Mouse (Mus musculus) kidney, adult 2 months (tissue): ENCODE measurements at regions not wholly inside any gene's neighbourhood (a gene's known extent, or its start where the extent isn't known, plus 50 kb on each side); places are given as distances from the start of the nearest gene placed in this dataset.
A peak's percentile ranks its signal among the peaks of the same experiment; 100 is the strongest.

ENCODE experiments used
- DNase-seq: peaks from one replicate; pipeline ENCODE4 v3.0.0; 2021
- H3K27ac ChIP-seq: fragments of 200-500 bp; 2 replicates; pipeline ENCODE4 v1.5.1; 2012; ENCODE audit warnings: low read depth, low read length, control low read depth, inconsistent platforms; ENCODE audit not compliant: insufficient read depth
- H3K27me3 ChIP-seq: fragments of 200-500 bp; replicated peaks from 2 replicates; pipeline ENCODE4 v1.6.1; 2012; ENCODE audit warnings: mild to moderate bottlenecking, moderate library complexity, low read length, inconsistent platforms; ENCODE audit not compliant: control insufficient read depth, insufficient read depth
- H3K36me3 ChIP-seq: fragments of 200-500 bp; 2 replicates; pipeline ENCODE4 v1.6.1; 2012; ENCODE audit warnings: mild to moderate bottlenecking, moderate library complexity, low read length, inconsistent platforms; ENCODE audit not compliant: control insufficient read depth, insufficient read depth
- H3K4me1 ChIP-seq: fragments of 200-500 bp; 2 replicates; pipeline ENCODE4 v1.6.1; 2011; ENCODE audit warnings: low read length; ENCODE audit not compliant: control insufficient read depth, insufficient read depth
- H3K4me3 ChIP-seq: fragments of 200-500 bp; 2 replicates; pipeline ENCODE4 v1.5.1; 2011; ENCODE audit warnings: mild to moderate bottlenecking, low read depth, low read length, control low read depth; ENCODE audit not compliant: insufficient read depth
- CTCF ChIP-seq: fragments of 200-500 bp; conservative IDR thresholded peaks from 2 replicates; pipeline ENCODE4 v1.5.1; 2011; ENCODE audit warnings: low read depth, mild to moderate bottlenecking, control low read depth, low read length, moderate library complexity, mixed read lengths; ENCODE audit not compliant: insufficient read depth, insufficient read length
- POLR2A ChIP-seq: fragments of 200-500 bp; IDR thresholded peaks from one replicate; pipeline ENCODE4 v1.6.1; 2011; ENCODE audit warnings: low read depth, low read length, control low read depth
- WGBS: fragments of 180-500 bp; shearing (Covaris S2); methylation state at CpG from one replicate; pipeline ENCODE4 v1.1.7; 2018; 5-methylcytosine and 5-hydroxymethylcytosine counted together

GRCm38 (mm10) chr8:78013101-78013500 is 200.0 kb upstream of the Ttc29 start:
- Histone ChIP-seq H3K4me1 (no peaks in the 10 kb centered on the region), H3K27ac (no peak overlapping the region), H3K36me3 (no peaks in the 10 kb centered on the region), H3K4me3 (no peak overlapping the region), H3K27me3 (no peaks in the 10 kb centered on the region)
- TF ChIP-seq POLR2A: no peak
- TF ChIP-seq CTCF: no peak
- DNase-seq: no peak

- DNase-seq: no peak
- WGBS: 62% methylated on average over 4 of the region's 4 CpGs
- H3K27ac ChIP-seq: no peak overlapping the region
- H3K4me3 ChIP-seq: no peak overlapping the region
- no peaks in the 10 kb centered on the region for H3K36me3 ChIP-seq
- H3K27me3 ChIP-seq: no peaks in the 10 kb centered on the region
- TF ChIP-seq POLR2A (no peak), CTCF (no peak)
- no peaks in the 10 kb centered on the region for H3K4me1 ChIP-seq
Measured at GRCm38 (mm10) chr8:78018430-78019180, 194.5 kb upstream of the Ttc29 start.

GRCm38 (mm10) chr8:78021473-78021872 is 191.6 kb upstream of the Ttc29 start:
- Histone ChIP-seq H3K4me3 (no peak overlapping the region), H3K27ac (no peak overlapping the region), H3K36me3 (no peaks in the 10 kb centered on the region), H3K4me1 (0 out of 2 replicates have a peak, but pooled peaks cover 4% of the 10 kb centered on the region), H3K27me3 (no peaks in the 10 kb centered on the region)
- WGBS: 39% methylated on average over 2 of the region's 2 CpGs
- TF ChIP-seq POLR2A: no peak
- no peak for TF ChIP-seq CTCF
- peak; percentile 39 for DNase-seq

GRCm38 (mm10) chr8:78022986-78023385 is 190.1 kb upstream of the Ttc29 start:
- no peak for DNase-seq
- WGBS: 47% methylated on average over 5 of the region's 5 CpGs
- H3K27me3 ChIP-seq: no peaks in the 10 kb centered on the region
- no peak overlapping the region; the same call in 1 of the 2 replicates for H3K27ac ChIP-seq
- H3K36me3 ChIP-seq: no peaks in the 10 kb centered on the region
- 0 out of 2 replicates have a peak, but pooled peaks cover 4% of the 10 kb centered on the region for H3K4me1 ChIP-seq
- TF ChIP-seq POLR2A (no peak), CTCF (no peak)
- H3K4me3 ChIP-seq: no peak overlapping the region

- Histone ChIP-seq H3K36me3 (no peaks in the 10 kb centered on the region), H3K4me1 (0 out of 2 replicates have a peak, but pooled peaks cover 4% of the 10 kb centered on the region), H3K27ac (peak overlapping the region; percentile 31; the same call in 1 of the 2 replicates), H3K27me3 (no peaks in the 10 kb centered on the region), H3K4me3 (no peak overlapping the region)
- 3% methylated on average over 7 of the region's 7 CpGs for WGBS
- TF ChIP-seq POLR2A (no peak), CTCF (no peak)
- peak; percentile 64 for DNase-seq
Measured at GRCm38 (mm10) chr8:78023467-78023866, 189.6 kb upstream of the Ttc29 start.

- no peak for DNase-seq
- WGBS: 41% methylated on average over 4 of the region's 4 CpGs
Measured at GRCm38 (mm10) chr8:78023936-78024335, 189.2 kb upstream of the Ttc29 start.

GRCm38 (mm10) chr8:78024964-78025363 is 188.1 kb upstream of the Ttc29 start:
- Histone ChIP-seq H3K27me3 (no peaks in the 10 kb centered on the region), H3K4me3 (no peak overlapping the region), H3K36me3 (no peaks in the 10 kb centered on the region), H3K27ac (no peak overlapping the region), H3K4me1 (0 out of 2 replicates have a peak, but pooled peaks cover 4% of the 10 kb centered on the region)
- TF ChIP-seq POLR2A: no peak
- TF ChIP-seq CTCF: no peak
- no peak for DNase-seq
- WGBS: 80% methylated on average over 5 of the region's 5 CpGs

More at GRCm38 (mm10) chr8:78023936-78024335, 189.2 kb upstream of the Ttc29 start:
- TF ChIP-seq CTCF (no peak), POLR2A (no peak)
- H3K27ac ChIP-seq: peak overlapping the region; percentile 31; the same call in 1 of the 2 replicates
- no peaks in the 10 kb centered on the region for H3K27me3 ChIP-seq
- 0 out of 2 replicates have a peak, but pooled peaks cover 4% of the 10 kb centered on the region for H3K4me1 ChIP-seq
- H3K36me3 ChIP-seq: no peaks in the 10 kb centered on the region
- H3K4me3 ChIP-seq: no peak overlapping the region
